Mouse (Mus musculus) neutrophil, adult 5-6 weeks (primary cell): ENCODE data around the gene Usp3. TPM values are rescaled to one million over a fixed set of nuclear protein-coding genes. Genes with fewer than 3 reads are reported as not detected.
A peak's percentile ranks its signal among the peaks of the same experiment; 100 is the strongest.

Experiments
- ATAC-seq: fragments of 151-379, 151-347 bp; 2 replicates; pipeline ENCODE4 v1.8.0; 2017; ENCODE audit warnings: mild to moderate bottlenecking, moderate TSS enrichment; ENCODE audit not compliant: insufficient number of reproducible peaks, poor library complexity, low FRiP score, severe bottlenecking; ENCODE audit errors: extremely low read depth
- total RNA-seq: library from RNA; stranded (forward); fragments of 200-1000 nt; gene quantifications from 2 replicates; pipeline ENCODE4 v1.2.3, GENCODE M21; 2017

Gene Usp3
- total RNA-seq, 1 experiment from 2014 or later: 95.1 TPM

GRCm38 (mm10) chr9:66514256-66514770 is 78.6 kb downstream of the Usp3 start, which contains the start of gene Fbxl22:
Gene Fbxl22, minus strand, starts transcription at chr9:66514593.
- no peak for ATAC-seq

GRCm38 (mm10) chr9:66513661-66514255 is 79.2 kb downstream of the Usp3 start:
- ATAC-seq: no peak

- no peak for ATAC-seq
Measured at GRCm38 (mm10) chr9:66513150-66513549, 79.8 kb downstream of the Usp3 start.

- peak; percentile 45 for ATAC-seq
Measured at GRCm38 (mm10) chr9:66512351-66512671, 80.6 kb downstream of the Usp3 start.

GRCm38 (mm10) chr9:66511580-66512350 is 81.2 kb downstream of the Usp3 start:
- ATAC-seq: peak; percentile 31

- no peak for ATAC-seq
Measured at GRCm38 (mm10) chr9:66510944-66511343, 82.0 kb downstream of the Usp3 start.

- ATAC-seq: no peak
Measured at GRCm38 (mm10) chr9:66510351-66510841, 82.5 kb downstream of the Usp3 start.

- ATAC-seq: no peak
Measured at GRCm38 (mm10) chr9:66508890-66509399, 84.0 kb downstream of the Usp3 start.

- ATAC-seq: no peak
Measured at GRCm38 (mm10) chr9:66507684-66508083, 85.3 kb downstream of the Usp3 start.

- no peak for ATAC-seq
Measured at GRCm38 (mm10) chr9:66506424-66506823, 86.5 kb downstream of the Usp3 start.

- ATAC-seq: no peak
Measured at GRCm38 (mm10) chr9:66506011-66506410, 86.9 kb downstream of the Usp3 start.

- ATAC-seq: no peak
Measured at GRCm38 (mm10) chr9:66505141-66505917, 87.6 kb downstream of the Usp3 start.

- no peak for ATAC-seq
Measured at GRCm38 (mm10) chr9:66504518-66504917, 88.4 kb downstream of the Usp3 start.

GRCm38 (mm10) chr9:66503879-66504411 is 89.0 kb downstream of the Usp3 start:
- no peak; the same call in 1 of the 2 replicates for ATAC-seq

- ATAC-seq: no peak
Measured at GRCm38 (mm10) chr9:66501248-66501647, 91.7 kb downstream of the Usp3 start.

GRCm38 (mm10) chr9:66493992-66494391 is 99.0 kb downstream of the Usp3 start:
- ATAC-seq: no peak

- ATAC-seq: peak; percentile 26; the same call in 1 of the 2 replicates
Measured at GRCm38 (mm10) chr9:66492361-66492760, 100.6 kb downstream of the Usp3 start.

- no peak for ATAC-seq
Measured at GRCm38 (mm10) chr9:66488786-66489185, 104.2 kb downstream of the Usp3 start.

GRCm38 (mm10) chr9:66483429-66483828 is 109.5 kb downstream of the Usp3 start:
- ATAC-seq: no peak
